Mouse (Mus musculus) small intestine, adult 2 months (tissue): ENCODE data around the gene Gucd1.

Experiments used
- CTCF ChIP-seq: fragments of 200-500 bp; IDR thresholded peaks from 2 replicates; pipeline ENCODE4 v1.5.1; 2012; ENCODE audit warnings: low read depth, mild to moderate bottlenecking, control low read depth, inconsistent platforms, low read length, moderate library complexity, mixed read lengths; ENCODE audit not compliant: insufficient replicate concordance, insufficient read length; ENCODE audit errors: extremely low read depth
- POLR2A ChIP-seq: fragments of 200-500 bp; IDR thresholded peaks from 2 replicates; pipeline ENCODE4 v1.6.1; 2012; ENCODE audit warnings: low read depth, mild to moderate bottlenecking, control low read depth, inconsistent platforms, low read length, moderate library complexity

GRCm38 (mm10) chr10:75334175-75334574, 183.6 kb downstream of the Gucd1 start:
- no peak for TF ChIP-seq CTCF
- TF ChIP-seq POLR2A, result no peak
